Mouse (Mus musculus) heart, adult 2 months (tissue): ENCODE data around the gene Wdr38. TPM values are rescaled to one million over a fixed set of nuclear protein-coding genes. Genes with fewer than 3 reads are reported as not detected.

Source experiments
- DNase-seq, 2 experiments: peaks; one replicate each; pipeline ENCODE4 v3.0.0; 2021
- H3K27ac ChIP-seq: fragments of 200-600 bp; 2 replicates; pipeline ENCODE4 v1.8.1; 2022
- H3K27me3 ChIP-seq: fragments of 200-500 bp; 2 replicates; pipeline ENCODE4 v1.6.1; 2012; ENCODE audit warnings: mild to moderate bottlenecking, low read length, inconsistent platforms, mixed read lengths; ENCODE audit not compliant: control insufficient read depth, insufficient read depth
- H3K36me3 ChIP-seq: fragments of 200-500 bp; 2 replicates; pipeline ENCODE4 v1.6.1; 2012; ENCODE audit warnings: low read length, inconsistent platforms; ENCODE audit not compliant: control insufficient read depth, insufficient read depth
- H3K4me1 ChIP-seq: fragments of 200-500 bp; 2 replicates; pipeline ENCODE4 v1.6.1; 2011; ENCODE audit warnings: low read length; ENCODE audit not compliant: control insufficient read depth, insufficient read depth
- H3K4me3 ChIP-seq: fragments of 200-600 bp; 2 replicates; pipeline ENCODE4 v1.8.1; 2022
- H3K79me2 ChIP-seq: fragments of 200-500 bp; replicated peaks from 2 replicates; pipeline ENCODE4 v1.6.1; 2012; ENCODE audit warnings: mild to moderate bottlenecking, inconsistent platforms, low read length, moderate library complexity, mixed read lengths; ENCODE audit not compliant: control insufficient read depth, insufficient read depth
- H3K9ac ChIP-seq: fragments of 200-500 bp; 2 replicates; pipeline ENCODE4 v1.6.1; 2012; ENCODE audit warnings: low read depth, mild to moderate bottlenecking, control low read depth, inconsistent platforms, low read length, mixed read lengths
- CTCF ChIP-seq: fragments of 200-600 bp; IDR thresholded peaks from 2 replicates; pipeline ENCODE4 v1.8.1; 2022; ENCODE audit warnings: antibody characterized with exemption, mild to moderate bottlenecking, moderate library complexity
- EP300 ChIP-seq: fragments of 200-500 bp; IDR thresholded peaks from 2 replicates; pipeline ENCODE4 v1.6.1; 2011; ENCODE audit warnings: low read depth, low read length, control low read depth; ENCODE audit not compliant: insufficient read depth
- POLR2A ChIP-seq: fragments of 200-500 bp; IDR thresholded peaks from 2 replicates; pipeline ENCODE4 v1.6.1; 2011; ENCODE audit warnings: mild to moderate bottlenecking, low read depth, low read length, control low read depth; ENCODE audit not compliant: insufficient read depth
- WGBS: fragments of 180-500 bp; shearing (Covaris S2); methylation state at CpG from one replicate; pipeline ENCODE4 v1.1.7; 2018; 5-methylcytosine and 5-hydroxymethylcytosine counted together
- intact Hi-C: fragments of 180-260 bp; cut with DNase I; formaldehyde crosslinking; loops from one replicate; pipeline ENCODE4 v1.15.1; 2025
- polyA plus RNA-seq: library from polyadenylated mRNA; depleted of rRNA; stranded (reverse); fragments of >200 nt; gene quantifications from 2 replicates; pipeline ENCODE4 v1.2.3, GENCODE M21; 2012; rRNA removed
- total RNA-seq, 2 experiments: library from RNA; stranded (reverse); gene quantifications; 2 replicates each; pipeline ENCODE4 v1.2.3; 2021

Gene Wdr38
- total and polyA plus RNA-seq, 3 experiments: 0.20 to 0.59 TPM; not detected in 1

DNA sequence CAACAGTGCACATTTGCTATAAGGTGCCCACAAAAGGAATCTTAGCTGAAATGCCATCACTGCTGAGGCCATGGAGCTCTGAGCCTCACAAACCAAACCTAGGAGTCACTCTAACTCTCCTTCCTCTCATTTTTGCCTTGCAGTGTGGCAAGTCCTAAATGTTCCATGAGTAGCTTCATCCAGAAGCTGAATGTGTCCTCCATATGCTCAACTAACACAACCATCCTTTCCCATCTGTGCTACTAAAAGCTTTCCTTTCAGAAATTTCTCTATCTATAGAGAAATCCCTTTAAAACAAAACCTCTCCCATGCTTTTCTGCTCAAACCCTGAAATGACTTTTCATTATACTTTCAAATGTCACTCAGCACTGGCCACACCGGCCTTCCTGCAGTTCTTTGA, 34.3 kb downstream of the Wdr38 start:
- Histone ChIP-seq H3K79me2 (no peaks in the 10 kb centered on the region), H3K4me1 (no peaks in the 10 kb centered on the region), H3K36me3 (no peaks in the 10 kb centered on the region; the same call in 1 of the 2 replicates), H3K27ac (no peak overlapping the region), H3K9ac (no peak overlapping the region), H3K27me3 (no peaks in the 10 kb centered on the region), H3K4me3 (no peak overlapping the region)
- WGBS: 95% methylated on average over 1 of the region's 1 CpGs
- intact Hi-C loops: no loop called here
- no peak for TF ChIP-seq POLR2A
- TF ChIP-seq EP300: no peak
- TF ChIP-seq CTCF: no peak
- no peak for DNase-seq

DNA sequence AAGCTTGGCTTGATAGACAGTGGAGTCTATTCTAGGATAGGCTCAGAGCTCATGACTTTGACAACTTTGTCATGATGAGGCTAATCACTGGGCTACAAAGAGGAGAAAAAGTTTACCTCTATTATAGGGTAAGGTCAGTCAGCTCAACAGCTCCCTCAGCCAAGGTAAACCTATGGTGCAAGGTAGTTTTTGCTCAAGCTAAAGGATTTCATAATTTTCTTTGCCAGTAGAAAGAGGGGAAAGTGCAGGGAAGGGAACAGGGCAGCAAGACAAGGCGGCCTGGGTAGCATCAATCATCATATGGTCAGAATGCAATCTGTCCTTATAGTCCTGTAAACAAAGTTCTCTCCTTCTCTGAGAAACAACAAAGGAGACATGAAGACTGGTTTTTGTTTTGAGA, 42.9 kb downstream of the Wdr38 start:
- Histone ChIP-seq H3K27me3 (no peaks in the 10 kb centered on the region), H3K36me3 (peaks cover 3% of the 10 kb centered on the region), H3K79me2 (no peaks in the 10 kb centered on the region), H3K9ac (no peak overlapping the region), H3K4me3 (no peak overlapping the region), H3K4me1 (no peaks in the 10 kb centered on the region), H3K27ac (no peak overlapping the region)
- intact Hi-C loops: no loop called here
- TF ChIP-seq POLR2A: no peak
- no peak for TF ChIP-seq CTCF
- TF ChIP-seq EP300: no peak
- no peak for DNase-seq
- 97% methylated on average over 1 of the region's 1 CpGs for WGBS

DNA sequence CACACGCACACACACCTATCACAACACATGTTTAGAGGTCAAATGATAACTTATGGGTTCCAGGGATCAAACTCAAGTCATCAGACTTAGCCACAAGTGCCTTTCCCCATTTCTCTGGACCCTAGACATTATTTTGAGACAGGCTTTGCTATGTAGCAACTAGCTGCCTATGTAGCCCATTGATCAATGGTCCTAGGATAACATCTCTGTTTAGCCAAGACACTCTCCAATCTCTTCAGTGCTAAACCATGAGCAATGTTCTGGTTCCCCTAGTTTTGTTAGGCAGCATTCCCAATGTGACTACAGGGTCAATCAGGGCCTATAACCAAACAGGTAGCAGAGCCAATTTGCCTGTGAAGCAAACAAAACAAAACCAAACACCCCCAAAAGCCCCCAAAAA, 51.2 kb downstream of the Wdr38 start:
- no peaks in the 10 kb centered on the region for H3K4me1 ChIP-seq
- DNase-seq: no peak
- no peak for TF ChIP-seq CTCF
- TF ChIP-seq POLR2A: no peak
- no peak for TF ChIP-seq EP300
- intact Hi-C loops: no loop called here
- H3K4me3 ChIP-seq: no peak overlapping the region
- H3K27me3 ChIP-seq: no peaks in the 10 kb centered on the region
- H3K27ac ChIP-seq: no peak overlapping the region
- WGBS: 94% methylated on average over 1 of the region's 1 CpGs
- no peaks in the 10 kb centered on the region for H3K79me2 ChIP-seq
- no peak overlapping the region for H3K9ac ChIP-seq
- H3K36me3 ChIP-seq: peaks cover 8% of the 10 kb centered on the region

Other genes with a start within 250 kb of the Wdr38 start
- gene Nr6a1, start 69.8 kb upstream of the Wdr38 start, total RNA-seq: 1 to 10 TPM; 1.2 to 1.4 TPM
- gene Nr6a1, start 69.8 kb upstream of the Wdr38 start, polyA plus RNA-seq: 1.3 and 2.0 TPM in 2 replicates
- 1 to 10 TPM; 3.0 to 3.8 TPM for gene Olfml2a, start 65.5 kb upstream of the Wdr38 start, total RNA-seq
- gene Olfml2a, start 65.5 kb upstream of the Wdr38 start, polyA plus RNA-seq: 2.9 and 6.6 TPM in 2 replicates
- 100 to 1,000 TPM in 1 of 2 experiments, 10 to 100 TPM in 1; 85.1 to 102 TPM for gene Arpc5l, start 7.9 kb downstream of the Wdr38 start, total RNA-seq
- 38.8 and 51.5 TPM in 2 replicates for gene Arpc5l, start 7.9 kb downstream of the Wdr38 start, polyA plus RNA-seq
- gene Rpl35, start 8.1 kb downstream of the Wdr38 start, total RNA-seq: 100 to 1,000 TPM; 307 to 341 TPM
- 90.7 and 108 TPM in 2 replicates for gene Rpl35, start 8.1 kb downstream of the Wdr38 start, polyA plus RNA-seq
- gene Golga1, start 68.1 kb downstream of the Wdr38 start, total RNA-seq: 10 to 100 TPM; 13.4 to 14.0 TPM
- gene Golga1, start 68.1 kb downstream of the Wdr38 start, polyA plus RNA-seq: 7.6 and 18.3 TPM in 2 replicates
- 1 to 10 TPM; 2.9 to 4.1 TPM for gene Scai, start 193.3 kb downstream of the Wdr38 start, total RNA-seq
- 1.4 and 2.4 TPM in 2 replicates for gene Scai, start 193.3 kb downstream of the Wdr38 start, polyA plus RNA-seq
- gene Ppp6c, start 229.0 kb downstream of the Wdr38 start, total RNA-seq: 10 to 100 TPM; 50.0 to 61.0 TPM
- gene Ppp6c, start 229.0 kb downstream of the Wdr38 start, polyA plus RNA-seq: 21.3 and 40.6 TPM in 2 replicates